Mouse (Mus musculus) embryonic fibroblast, embryonic 13.5 days (primary cell): ENCODE measurements around the gene Haus3.

ENCODE experiments used
- CTCF ChIP-seq: IDR thresholded peaks from 2 replicates; pipeline ENCODE4 v1.5.1; 2011; ENCODE audit warnings: mild to moderate bottlenecking, control low read depth, low read length, moderate library complexity, borderline replicate concordance; ENCODE audit not compliant: insufficient read depth
- POLR2A ChIP-seq: IDR thresholded peaks from 2 replicates; pipeline ENCODE4 v1.6.1; 2011; ENCODE audit warnings: low read depth, mild to moderate bottlenecking, control low read depth, low read length, moderate library complexity

- TF ChIP-seq POLR2A (peak; percentile 99), CTCF (no peak)
Measured at GRCm38 (mm10) chr5:34187601-34188316, 18.4 kb upstream of the Haus3 start, which contains the start of gene Mxd4.
